Mouse (Mus musculus): ENCODE data around the gene Sclt1.

DNA sequence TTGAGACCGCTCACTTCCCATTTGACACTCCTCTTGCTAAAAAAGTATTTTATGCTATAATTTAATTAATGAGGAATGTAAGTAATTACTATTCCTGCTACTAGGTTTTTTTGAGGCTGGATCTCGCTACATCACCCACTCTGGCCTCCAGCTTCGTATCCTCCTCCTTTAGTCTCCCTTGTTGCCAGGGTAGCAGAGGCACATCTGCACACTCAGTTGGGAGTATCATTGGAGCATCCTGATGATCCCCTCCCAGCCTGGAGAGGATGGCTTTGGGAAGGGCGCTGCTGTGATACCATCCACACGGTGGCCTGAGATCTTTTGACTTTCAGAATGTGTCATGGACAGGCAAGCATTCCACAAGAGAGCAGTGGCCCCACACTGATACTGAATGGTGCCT, 156.8 kb downstream of the Sclt1 start:
- no peak for TF ChIP-seq CTCF (IDR thresholded peaks at IDR 0.05)
- TF ChIP-seq EP300 (IDR thresholded peaks at IDR 0.05), result no peak

Measured in lung, postnatal 0 days (tissue).